Mouse (Mus musculus): ENCODE data around the gene Snph. TPM values are rescaled to one million over a fixed set of nuclear protein-coding genes. Genes with fewer than 3 reads are reported as not detected.
A peak's percentile ranks its signal among the peaks of the same experiment; 100 is the strongest.

Gene Snph
- total and polyA plus RNA-seq, 3 experiments = not detected

DNA sequence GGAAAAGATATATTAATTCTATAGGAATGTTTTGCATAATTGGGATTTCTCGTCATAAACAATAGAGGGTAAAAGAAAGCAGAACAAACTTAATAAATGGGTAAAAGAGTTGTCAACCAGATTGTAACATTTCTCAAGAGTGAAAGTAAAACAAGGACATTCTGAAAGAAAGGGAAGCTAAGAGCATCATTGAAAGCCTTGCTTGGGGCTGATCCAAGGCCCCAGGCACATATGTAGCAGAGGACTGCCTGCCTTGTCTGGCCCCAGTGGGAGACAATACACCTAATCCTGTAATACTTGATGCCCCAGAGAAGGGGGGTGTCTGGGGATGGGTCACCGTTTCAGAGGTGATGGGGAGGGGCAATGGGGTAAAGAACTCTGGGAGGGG lies 3.6 kb upstream of the Snph start:
- peaks cover 47% of the 10 kb centered on the region for H3K27me3 ChIP-seq (replicated peaks)
- no peak overlapping the region for H3K4me3 ChIP-seq (replicated peaks in 1 of 3; ENCODE audit: low read depth in 2 of 3, low read length in 2 of 3, poor library complexity in 1 of 3)
- in situ Hi-C loops (cut with MboI; ENCODE audit: low pct_ligation_motif_present, low pct_unique_long_range_greater_than_20kb, low sequenced_read_pairs) (no loop called here), dilution Hi-C loops (cut with MboI; ENCODE audit: extremely low pct_ligation_motif_present, extremely low pct_unique_long_range_greater_than_20kb, low sequenced_read_pairs) (no loop called here)
- H3K27ac ChIP-seq (ENCODE audit: insufficient read depth, low read depth) = no peak overlapping the region
- no peak overlapping the region for H3K9ac ChIP-seq (ENCODE audit: insufficient read depth, low read depth)
- DNase-seq (ENCODE audit: extremely low read depth) = no peak
- no peaks in the 10 kb centered on the region for H3K4me1 ChIP-seq (ENCODE audit: control insufficient read depth in 1 of 2, insufficient read depth in 2 of 2)
- no peaks in the 10 kb centered on the region for H3K36me3 ChIP-seq (replicated peaks in 1 of 2; ENCODE audit: control insufficient read depth in 1 of 2, insufficient read depth in 1 of 2, low read length in 1 of 2)
- TF ChIP-seq JUN (IDR thresholded peaks at IDR 0.05; ENCODE audit: insufficient read depth, low read depth, low read length) (no peak), GABPA (IDR thresholded peaks at IDR 0.05; ENCODE audit: insufficient replicate concordance, low read depth, low read length) (no peak)
- H3K9me3 ChIP-seq (replicated peaks; ENCODE audit: low read length) = no peaks in the 10 kb centered on the region
- H3K4me2 ChIP-seq (ENCODE audit: insufficient read depth, low read depth, poor library complexity, severe bottlenecking) = no peak overlapping the region
- no peaks in the 10 kb centered on the region for H3K79me2 ChIP-seq (replicated peaks; ENCODE audit: control insufficient read depth, extremely low read depth, insufficient read depth, poor library complexity, severe bottlenecking)

DNA sequence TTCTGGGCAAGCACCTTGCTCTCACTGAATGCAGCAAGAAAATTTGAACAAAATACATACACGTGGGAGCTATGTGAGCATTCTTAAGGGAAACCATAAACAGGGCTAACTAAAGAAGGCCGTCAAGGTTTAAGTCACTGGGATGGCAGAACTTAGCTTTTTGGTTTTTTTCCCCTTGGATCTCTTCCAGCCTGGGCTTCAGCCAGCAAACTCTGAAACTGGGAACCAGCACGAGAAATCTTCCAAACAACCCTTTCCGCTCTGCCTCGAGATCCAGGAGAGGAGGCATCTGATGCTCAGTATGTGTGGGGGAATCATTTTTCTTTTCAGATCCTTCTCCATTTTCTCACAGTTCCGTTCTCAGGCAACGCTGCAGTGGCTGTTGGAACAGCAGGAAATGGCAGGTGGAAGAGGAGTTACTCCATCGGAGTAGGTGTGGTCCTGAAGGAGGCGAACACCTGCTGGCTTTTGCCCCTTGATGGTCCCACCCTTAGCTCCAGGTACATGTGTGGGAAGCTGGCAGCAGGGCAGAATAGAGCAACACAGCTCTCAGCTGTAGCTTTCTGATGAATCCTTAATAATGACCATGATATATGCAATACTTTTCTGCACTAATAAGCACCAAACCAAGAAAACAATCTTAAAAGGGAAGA lies 3.1 kb upstream of the Snph start:
- H3K4me2 ChIP-seq (ENCODE audit: insufficient read depth, low read depth, poor library complexity, severe bottlenecking) = peak overlapping the region; percentile 11; the same call in 1 of the 2 replicates
- peaks cover 52% of the 10 kb centered on the region for H3K27me3 ChIP-seq (replicated peaks)
- H3K4me3 ChIP-seq (replicated peaks in 1 of 3; ENCODE audit: low read depth in 2 of 3, low read length in 2 of 3, poor library complexity in 1 of 3) = no peak overlapping the region
- no peaks in the 10 kb centered on the region for H3K36me3 ChIP-seq (replicated peaks in 1 of 2; ENCODE audit: control insufficient read depth in 1 of 2, insufficient read depth in 1 of 2, low read length in 1 of 2)
- H3K9ac ChIP-seq (ENCODE audit: insufficient read depth, low read depth) = no peak overlapping the region
- no peak for DNase-seq (ENCODE audit: extremely low read depth)
- TF ChIP-seq MEF2A (IDR thresholded peaks at IDR 0.05; ENCODE audit: borderline replicate concordance, low read depth, low read length) = no peak
- no peak for TF ChIP-seq ELF1 (IDR thresholded peaks at IDR 0.05; ENCODE audit: low read depth, low read length)
- TF ChIP-seq IRF4 (IDR thresholded peaks at IDR 0.05; ENCODE audit: low read depth, low read length) = no peak
- no peak for TF ChIP-seq HCFC1 (IDR thresholded peaks at IDR 0.05; ENCODE audit: low read depth, low read length)
- no peak for TF ChIP-seq E2F4 (IDR thresholded peaks at IDR 0.05; ENCODE audit: insufficient replicate concordance, low read depth, low read length)
- H3K79me2 ChIP-seq (replicated peaks; ENCODE audit: control insufficient read depth, extremely low read depth, insufficient read depth, poor library complexity, severe bottlenecking) = no peaks in the 10 kb centered on the region
- H3K27ac ChIP-seq (ENCODE audit: insufficient read depth, low read depth) = no peak overlapping the region
- in situ Hi-C loops (cut with MboI; ENCODE audit: low pct_ligation_motif_present, low pct_unique_long_range_greater_than_20kb, low sequenced_read_pairs) (no loop called here), dilution Hi-C loops (cut with MboI; ENCODE audit: extremely low pct_ligation_motif_present, extremely low pct_unique_long_range_greater_than_20kb, low sequenced_read_pairs) (no loop called here)
- H3K4me1 ChIP-seq (ENCODE audit: control insufficient read depth in 1 of 2, insufficient read depth in 2 of 2) = no peaks in the 10 kb centered on the region
- no peaks in the 10 kb centered on the region for H3K9me3 ChIP-seq (replicated peaks; ENCODE audit: low read length)

DNA sequence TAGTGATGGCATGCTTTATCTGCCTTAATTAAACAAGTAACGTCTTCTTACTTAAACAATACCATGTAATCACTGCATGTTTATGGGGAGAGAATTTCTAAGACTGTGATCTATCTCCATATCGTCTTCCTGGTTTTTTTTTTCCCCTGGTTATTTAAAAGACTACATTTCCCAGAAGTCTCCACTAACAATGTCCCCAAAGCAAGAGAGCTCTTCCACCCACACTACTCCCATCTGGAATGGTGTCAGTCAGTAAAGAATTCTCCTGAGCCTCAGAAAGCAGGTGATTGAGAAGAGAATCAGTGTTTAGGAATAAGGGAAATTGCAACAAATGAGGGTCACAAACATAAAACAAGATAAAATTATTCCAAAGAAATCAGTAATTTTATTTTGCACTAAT lies 2.5 kb upstream of the Snph start:
- Histone ChIP-seq H3K27ac (ENCODE audit: insufficient read depth, low read depth) (no peak overlapping the region), H3K4me1 (ENCODE audit: control insufficient read depth in 1 of 2, insufficient read depth in 2 of 2) (no peaks in the 10 kb centered on the region), H3K36me3 (replicated peaks in 1 of 2; ENCODE audit: control insufficient read depth in 1 of 2, insufficient read depth in 1 of 2, low read length in 1 of 2) (no peaks in the 10 kb centered on the region), H3K9ac (ENCODE audit: insufficient read depth, low read depth) (no peak overlapping the region), H3K4me3 (replicated peaks in 1 of 3; ENCODE audit: low read depth in 2 of 3, low read length in 2 of 3, poor library complexity in 1 of 3) (no peak overlapping the region), H3K79me2 (replicated peaks; ENCODE audit: control insufficient read depth, extremely low read depth, insufficient read depth, poor library complexity, severe bottlenecking) (no peaks in the 10 kb centered on the region), H3K4me2 (ENCODE audit: insufficient read depth, low read depth, poor library complexity, severe bottlenecking) (no peak overlapping the region), H3K9me3 (replicated peaks; ENCODE audit: low read length) (no peaks in the 10 kb centered on the region), H3K27me3 (replicated peaks) (peaks cover 58% of the 10 kb centered on the region)
- in situ Hi-C loops (cut with MboI; ENCODE audit: low pct_ligation_motif_present, low pct_unique_long_range_greater_than_20kb, low sequenced_read_pairs) = no loop called here
- TF ChIP-seq ZNF384 (IDR thresholded peaks at IDR 0.05; ENCODE audit: low read depth, low read length) (peak; percentile 31; the same call in 1 of the 2 replicates), NRF1 (IDR thresholded peaks at IDR 0.05; ENCODE audit: low read depth, low read length) (no peak), TCF12 (IDR thresholded peaks at IDR 0.05; ENCODE audit: low read depth, low read length) (no peak), HCFC1 (IDR thresholded peaks at IDR 0.05; ENCODE audit: low read depth, low read length) (peak; percentile 63)
- dilution Hi-C loops (cut with MboI; ENCODE audit: extremely low pct_ligation_motif_present, extremely low pct_unique_long_range_greater_than_20kb, low sequenced_read_pairs) = no loop called here
- no peak for DNase-seq (ENCODE audit: extremely low read depth)

Data from CH12.LX (cell line).